Mouse (Mus musculus) adrenal gland, adult 8-10 months (tissue): ENCODE measurements around the gene Bnc2. TPM values are rescaled to one million over a fixed set of nuclear protein-coding genes. Genes with fewer than 3 reads are reported as not detected.

ENCODE experiments used
- DNase-seq: peaks from one replicate; pipeline ENCODE4 v3.0.0; 2022
- total RNA-seq, 4 experiments: library from RNA; stranded (reverse); gene quantifications; 2 replicates each; pipeline ENCODE4 v1.2.4; 2022

Gene Bnc2
- total RNA-seq, 4 experiments from 2014 or later = 11.9 to 18.9 (median 15.8) TPM

DNA sequence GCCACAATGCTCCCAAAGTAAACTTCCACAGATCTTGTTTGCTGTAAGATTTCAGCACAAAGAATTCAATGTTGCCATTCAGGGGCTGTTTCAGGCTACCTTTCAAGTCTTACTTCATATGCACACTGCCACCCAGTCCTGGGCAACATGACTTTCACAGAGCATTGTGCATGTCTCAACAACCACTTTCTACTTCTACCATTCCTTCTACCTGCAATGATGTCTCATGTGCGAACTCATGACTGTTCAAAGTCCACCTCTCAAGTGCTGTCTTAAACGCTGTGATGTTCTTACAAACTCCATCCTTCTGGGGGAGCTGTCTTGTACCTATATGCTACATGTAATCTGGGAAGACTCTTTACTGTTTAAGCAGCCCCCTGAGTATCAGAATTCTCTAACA is 363.7 kb downstream of the Bnc2 start:
- no peak for DNase-seq

- no peak for DNase-seq
These were observed 364.2 kb downstream of the Bnc2 start for GRCm38 (mm10) chr4:84310851-84311250.

DNA sequence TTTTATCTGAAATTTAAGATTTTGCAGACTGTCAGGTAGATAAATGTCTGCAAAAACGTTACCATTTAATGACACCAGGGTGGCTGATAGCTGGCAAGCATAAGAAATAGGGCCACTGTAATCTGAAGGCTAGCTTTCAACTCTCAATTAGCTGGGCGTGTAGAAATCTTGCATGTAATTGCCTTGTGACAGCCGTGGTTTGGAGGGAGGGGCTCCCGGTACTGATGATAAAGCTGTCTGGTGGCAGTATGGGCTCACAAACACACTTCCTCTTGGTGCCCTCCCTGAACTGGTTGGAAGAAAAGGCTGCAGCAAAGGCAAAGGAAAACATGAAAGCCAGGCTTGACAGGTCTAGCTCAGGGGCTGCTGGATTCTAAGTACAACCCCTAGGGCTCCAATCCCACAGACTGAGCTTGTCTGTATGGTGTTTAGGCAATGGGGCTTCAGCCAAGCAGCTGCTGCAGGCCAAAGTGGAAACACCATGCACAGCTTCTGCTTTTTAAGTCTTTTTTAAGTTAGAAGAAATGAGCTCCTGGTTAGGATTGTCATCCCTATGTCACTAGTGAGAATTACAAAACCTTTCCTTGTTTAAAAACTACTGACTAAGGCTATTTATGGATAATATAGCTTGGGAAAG is 366.7 kb downstream of the Bnc2 start:
- no peak for DNase-seq

GRCm38 (mm10) chr4:84306928-84307606 is 368.0 kb downstream of the Bnc2 start:
- DNase-seq = no peak

DNA sequence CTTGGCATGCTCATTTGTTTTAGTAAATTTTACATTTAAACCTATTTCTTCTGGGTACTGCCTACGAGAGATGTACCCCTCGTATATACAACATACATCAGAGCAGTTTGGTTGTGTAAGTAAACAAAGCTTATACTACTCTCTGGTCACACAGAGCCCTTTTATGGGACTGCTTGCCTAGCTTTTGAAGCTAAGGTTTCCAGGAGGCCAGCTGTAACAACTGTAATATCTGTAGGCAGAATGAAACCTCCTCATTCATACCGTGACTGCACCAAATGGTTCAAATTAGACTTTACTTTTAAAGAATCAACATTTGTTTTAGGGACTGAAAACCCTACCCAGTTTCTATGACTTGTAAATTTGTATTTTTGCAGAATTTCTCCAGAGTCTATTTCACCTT is 372.1 kb downstream of the Bnc2 start:
- DNase-seq = no peak

DNA sequence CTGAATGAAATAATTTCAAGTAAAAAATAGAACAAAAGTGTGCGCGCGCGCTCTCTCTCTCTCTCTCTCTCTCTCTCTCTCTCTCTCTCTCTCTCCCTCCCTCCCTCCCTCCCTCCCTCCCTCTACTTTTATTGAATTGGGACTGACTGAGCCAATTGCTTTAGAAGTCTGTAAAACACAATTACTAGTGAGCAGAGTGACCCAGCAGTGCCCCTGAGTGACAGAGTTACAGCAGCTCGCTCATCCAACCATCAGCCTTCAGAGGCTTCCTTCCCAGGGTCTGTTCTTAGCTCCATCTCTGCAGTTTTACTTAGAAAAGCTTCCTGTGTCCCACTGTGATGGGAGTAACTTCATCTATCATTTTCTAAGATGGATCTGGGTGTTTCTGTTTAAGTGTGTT is 389.9 kb downstream of the Bnc2 start:
- no peak for DNase-seq

- no peak for DNase-seq
These were observed 392.4 kb downstream of the Bnc2 start for GRCm38 (mm10) chr4:84282651-84283050.

DNA sequence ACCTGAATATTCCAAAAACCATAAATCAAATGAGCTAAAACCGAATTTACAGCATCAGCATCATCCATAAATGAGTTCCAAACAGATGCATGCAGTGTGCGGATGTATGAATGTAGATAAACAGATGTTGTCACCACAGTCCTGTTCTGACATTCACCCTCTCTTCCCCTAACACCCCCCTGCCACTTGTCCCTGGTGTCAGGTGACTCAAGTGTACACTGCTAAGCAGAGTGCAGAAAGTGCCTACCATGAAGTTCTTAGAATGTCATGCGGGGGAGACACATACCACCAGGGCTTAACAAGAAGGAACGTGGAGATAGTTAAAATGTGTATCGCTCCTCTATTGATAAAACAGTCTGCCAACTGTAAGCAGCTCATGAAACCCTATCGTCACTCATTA is 396.9 kb downstream of the Bnc2 start:
- no peak for DNase-seq

DNA sequence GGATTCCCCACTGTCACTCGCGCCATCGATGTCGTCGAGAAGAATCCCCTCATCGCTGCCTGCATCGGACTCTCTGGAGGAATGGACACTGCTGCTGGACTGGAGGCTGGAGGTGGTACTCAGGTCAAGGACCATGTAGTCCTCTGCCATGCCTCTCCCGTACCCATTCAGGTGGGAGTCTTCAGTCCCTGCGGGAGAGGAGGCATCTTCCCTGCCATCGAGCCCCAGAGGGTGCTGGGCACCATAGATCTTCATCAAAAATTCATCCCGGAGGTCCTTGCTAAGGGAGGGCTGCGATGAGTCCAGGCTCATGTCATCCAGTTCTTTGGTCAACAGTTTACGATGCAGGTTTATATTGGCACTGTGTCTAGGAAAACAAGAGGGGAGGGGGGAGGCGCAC is 399.0 kb downstream of the Bnc2 start:
- no peak for DNase-seq

GRCm38 (mm10) chr4:84274158-84274557 is 400.9 kb downstream of the Bnc2 start:
- DNase-seq = no peak

GRCm38 (mm10) chr4:84272867-84273266 is 402.2 kb downstream of the Bnc2 start:
- DNase-seq = no peak

GRCm38 (mm10) chr4:84269845-84270244 is 405.2 kb downstream of the Bnc2 start:
- no peak for DNase-seq

DNA sequence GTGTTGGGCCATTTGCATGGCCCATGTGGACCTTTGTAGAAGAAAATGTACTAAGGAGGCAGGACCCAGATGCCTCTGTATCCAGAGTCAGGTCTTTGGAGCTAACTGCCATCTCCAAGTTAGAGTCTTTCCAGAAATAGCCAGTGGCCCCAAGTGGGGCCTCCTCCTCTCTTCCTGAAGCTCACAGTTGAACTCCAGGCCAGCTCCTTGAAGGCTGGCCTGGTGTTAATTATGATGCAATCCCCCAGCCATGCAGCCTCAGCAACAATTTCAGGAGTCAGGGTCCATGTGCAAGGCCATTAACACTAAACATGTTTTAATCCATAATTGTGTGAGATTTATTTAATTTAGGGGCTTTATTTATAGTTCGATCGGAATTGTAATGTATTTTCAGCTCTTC is 427.7 kb downstream of the Bnc2 start:
- no peak for DNase-seq

- DNase-seq = no peak
These were observed 442.7 kb downstream of the Bnc2 start for GRCm38 (mm10) chr4:84232346-84232745.

GRCm38 (mm10) chr4:84231251-84231650 is 443.8 kb downstream of the Bnc2 start:
- DNase-seq = no peak

DNA sequence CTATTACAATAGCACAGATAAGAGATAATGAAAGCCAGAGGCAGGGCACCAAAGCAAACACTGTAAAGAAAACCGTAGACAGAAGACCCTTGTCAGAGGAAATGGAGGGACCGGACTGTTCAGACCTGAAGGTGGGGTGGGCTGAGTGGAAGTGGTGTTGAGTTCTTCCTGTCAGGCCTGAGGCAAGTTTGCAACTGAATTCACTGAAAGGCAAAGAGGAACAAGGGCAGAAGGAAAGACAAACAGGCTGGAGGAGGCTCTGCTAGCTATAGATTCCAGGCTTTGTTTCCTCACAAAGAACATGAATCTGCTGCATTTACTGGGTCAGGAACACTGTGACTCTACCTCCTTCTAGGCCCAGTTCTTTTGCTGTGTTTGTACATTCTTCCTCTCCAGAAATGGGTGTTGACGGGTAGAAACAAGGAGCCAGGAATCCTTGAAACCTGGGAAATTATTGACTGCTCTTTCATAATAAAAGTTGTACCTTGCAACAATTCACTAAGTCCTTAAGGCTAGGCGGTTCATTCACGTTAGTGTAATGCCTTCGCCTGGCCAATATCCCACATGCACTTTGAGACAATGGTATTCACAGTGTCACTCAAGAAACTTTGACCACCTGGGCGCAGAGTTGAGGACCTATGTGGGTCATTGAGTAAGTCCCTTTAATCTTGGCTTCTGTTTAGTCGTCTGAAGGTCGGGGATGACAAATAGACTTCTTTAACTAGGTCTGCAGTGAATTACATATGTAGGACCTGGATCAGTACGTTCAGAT is 445.7 kb downstream of the Bnc2 start:
- DNase-seq = no peak

- DNase-seq = no peak
These were observed 446.5 kb downstream of the Bnc2 start for GRCm38 (mm10) chr4:84228551-84228950.

Other genes starting within 250 kb of the Bnc2 start
- 10 to 100 TPM in 2 of 4 experiments, 1 to 10 TPM in 2; 7.6 to 11.8 (median 9.9) TPM for gene Cntln, start 209.0 kb upstream of the Bnc2 start, total RNA-seq